Mouse (Mus musculus) lung, adult 2 months (tissue): ENCODE data around the gene Them7.

ENCODE experiments used
- CTCF ChIP-seq: fragments of 200-500 bp; IDR thresholded peaks from 2 replicates; pipeline ENCODE4 v1.5.1; 2011; ENCODE audit warnings: mild to moderate bottlenecking, low read length, control low read depth; ENCODE audit not compliant: insufficient read depth
- POLR2A ChIP-seq: fragments of 200-500 bp; IDR thresholded peaks from 2 replicates; pipeline ENCODE4 v1.6.1; 2011; ENCODE audit warnings: low read depth, mild to moderate bottlenecking, control low read depth, low read length, borderline replicate concordance; ENCODE audit errors: extremely low read depth

DNA sequence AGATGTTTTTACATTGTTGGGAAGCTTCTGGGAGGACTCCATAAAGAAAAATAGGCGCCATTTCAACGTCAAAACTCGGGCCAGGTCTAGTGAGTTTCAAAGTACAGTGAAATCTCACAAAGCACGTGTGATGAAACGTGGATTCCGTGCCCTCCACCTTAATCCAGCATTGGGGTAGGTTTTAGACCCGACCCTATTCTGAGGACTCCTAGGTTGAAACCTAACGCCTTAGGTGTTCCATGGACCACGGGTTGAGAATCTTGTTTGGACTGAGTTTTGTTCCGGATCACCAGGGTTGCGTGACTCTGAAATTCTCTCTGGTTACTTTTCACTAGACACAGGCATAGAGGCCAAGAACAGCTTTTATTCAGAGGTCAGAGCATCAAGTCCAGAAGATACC is 514 bp upstream of the Them7 start:
- TF ChIP-seq POLR2A (no peak), CTCF (no peak)
